22 mouse cellular contexts compared by ENCODE assay signal in the genomic region with DNA sequence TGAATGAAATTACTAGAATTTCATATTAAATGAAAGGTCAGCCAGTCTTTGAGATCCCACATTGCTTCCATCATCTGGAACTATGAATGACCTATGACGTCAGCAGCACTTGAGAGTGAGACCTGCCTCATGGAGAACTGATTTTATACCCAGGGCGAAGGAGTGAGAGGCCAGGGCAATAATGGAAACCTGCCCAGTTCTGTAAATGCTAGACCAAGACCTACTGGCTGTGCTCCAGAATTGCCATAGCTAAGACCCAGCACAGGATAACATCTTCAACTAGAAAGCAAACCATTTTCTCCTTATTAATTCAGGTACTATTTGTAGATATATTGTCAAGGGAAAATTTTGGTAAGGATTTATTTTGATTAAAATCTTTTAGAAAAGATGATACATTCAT.
DNase-seq lines count a peak whose midpoint lies in the region; ATAC-seq and TF ChIP-seq lines count a peak whose summit lies in the region.
"Had no signal": no experiment of that assay in that cellular context is flagged by ENCODE, and none has a peak within 500 bp of the region (broad histone marks: within the 10 kb centered on the region; RNA-seq: fewer than 3 reads in every experiment).

No protein-coding gene starts in this region.

- no peaks in the 10 kb centered on the region for H3K36me3 ChIP-seq in heart, postnatal 0 days (replicated peaks; ENCODE audit: control insufficient read depth, insufficient read depth, low read length)
- no peaks in the 10 kb centered on the region for H3K36me3 ChIP-seq in kidney, embryonic 15.5 days
- H3K36me3 ChIP-seq: heart, embryonic 13.5 days; liver, embryonic 13.5 days; midbrain, embryonic 13.5 days had no signal

- H3K27me3 ChIP-seq in heart, postnatal 0 days (ENCODE audit: control insufficient read depth, insufficient read depth, low read length): no peaks in the 10 kb centered on the region
- H3K27me3 ChIP-seq in kidney, embryonic 15.5 days: no peaks in the 10 kb centered on the region
- H3K27me3 ChIP-seq: heart, embryonic 13.5 days; liver, embryonic 13.5 days; megakaryocyte, embryonic 14.5 days; midbrain, embryonic 13.5 days had no signal

- TF ChIP-seq EP300 in heart, postnatal 0 days (IDR thresholded peaks at IDR 0.05; ENCODE audit: low read depth): no peak

- no peak for TF ChIP-seq CTCF in heart, postnatal 0 days (IDR thresholded peaks at IDR 0.05; ENCODE audit: low read depth)

- peak; percentile 13 for DNase-seq in heart, postnatal 0 days (ENCODE audit: low spot score)
- no peak for DNase-seq in heart, postnatal 4 days
- DNase-seq in kidney, adult 9 months: peak; percentile 78
- peak; percentile 56 for DNase-seq in brain, adult 2 months (ENCODE audit: low read depth, low spot score)
- DNase-seq in cerebellum, postnatal 14 days: peak; percentile 64 to 69
- DNase-seq in gastrocnemius, postnatal 25 days: no peak
- DNase-seq: adrenal gland, postnatal 25 days; B cell, adult 2 months; gastrocnemius, adult 2 months; heart, postnatal 14 days; liver, embryonic 13.5 days; lung, adult 18-20 months; lung, postnatal 4 days; thymus, postnatal 4 days had no signal

- H3K4me2 ChIP-seq in heart, postnatal 0 days (ENCODE audit: low read depth, low read length): no peak overlapping the region
- no peak overlapping the region for H3K4me2 ChIP-seq in kidney, embryonic 15.5 days
- H3K4me2 ChIP-seq: heart, embryonic 13.5 days; liver, embryonic 13.5 days; midbrain, embryonic 13.5 days had no signal

- H3K9me3 ChIP-seq in heart, postnatal 0 days (replicated peaks; ENCODE audit: control insufficient read depth, low read length): no peaks in the 10 kb centered on the region
- no peaks in the 10 kb centered on the region for H3K9me3 ChIP-seq in kidney, embryonic 15.5 days (replicated peaks)
- H3K9me3 ChIP-seq: heart, embryonic 13.5 days; liver, embryonic 13.5 days; midbrain, embryonic 13.5 days had no signal

- H3K4me1 ChIP-seq in heart, postnatal 0 days (ENCODE audit: control insufficient read depth, insufficient read depth): no peaks in the 10 kb centered on the region
- no peaks in the 10 kb centered on the region for H3K4me1 ChIP-seq in kidney, embryonic 15.5 days
- H3K4me1 ChIP-seq: liver, embryonic 13.5 days; megakaryocyte, embryonic 14.5 days; midbrain, embryonic 13.5 days had no signal

- no peak overlapping the region for H3K4me3 ChIP-seq in heart, postnatal 0 days (ENCODE audit: low read depth, low read length)
- H3K4me3 ChIP-seq in kidney, embryonic 15.5 days (replicated peaks): no peak overlapping the region
- H3K4me3 ChIP-seq: erythroblast, embryonic 14.5 days; gastrocnemius, adult 2 months; heart, embryonic 13.5 days; liver, embryonic 13.5 days; megakaryocyte, embryonic 14.5 days; midbrain, embryonic 13.5 days had no signal

- no peak overlapping the region for H3K27ac ChIP-seq in heart, postnatal 0 days (ENCODE audit: low read depth)
- no peak overlapping the region for H3K27ac ChIP-seq in kidney, embryonic 15.5 days
- H3K27ac ChIP-seq: gastrocnemius, adult 2 months; heart, embryonic 13.5 days; liver, embryonic 13.5 days; midbrain, embryonic 13.5 days had no signal

- no peak overlapping the region for H3K9ac ChIP-seq in heart, postnatal 0 days (replicated peaks; ENCODE audit: low read depth, low read length)
- no peak overlapping the region for H3K9ac ChIP-seq in kidney, embryonic 15.5 days
- H3K9ac ChIP-seq: heart, embryonic 13.5 days; liver, embryonic 13.5 days; midbrain, embryonic 13.5 days had no signal

- WGBS in heart, postnatal 0 days: 30% methylated on average over 2 of the region's 2 CpGs
- 78% methylated on average over 2 of the region's 2 CpGs for WGBS in kidney, embryonic 15.5 days

- no peak for ATAC-seq in heart, postnatal 0 days (ENCODE audit: insufficient read depth, low read depth)
- no peak for ATAC-seq in kidney, embryonic 15.5 days (replicated peaks; ENCODE audit: low FRiP score)
- ATAC-seq: forebrain, embryonic 16.5 days; intestine, embryonic 16.5 days; lung, postnatal 0 days; midbrain, embryonic 13.5 days had no signal

Comparison
In these comparisons a context has a peak if more than half of its experiments do, and no peak if none do; other contexts are left out.
1. DNase-seq: peak in heart, postnatal 0 days (single experiment), kidney, adult 9 months (single experiment), brain, adult 2 months (single experiment) and cerebellum, postnatal 14 days (2 of 2); none in heart, postnatal 4 days (single experiment) and gastrocnemius, postnatal 25 days (single experiment).